Mouse (Mus musculus) hindbrain, embryonic 11.5 days (tissue): Measurements from ENCODE around the gene 6030498E09Rik. TPM values are rescaled to one million over a fixed set of nuclear protein-coding genes. Genes with fewer than 3 reads are reported as not detected.

Source experiments
- ATAC-seq: fragments of 200-750 bp; cut with Nextera tagmentation; 2 replicates; pipeline ENCODE4 v1.8.0; 2017; ENCODE audit warnings: mild to moderate bottlenecking, moderate TSS enrichment, moderate library complexity; ENCODE audit not compliant: low FRiP score
- DNase-seq: peaks from one replicate; pipeline ENCODE4 v3.0.0-alpha.2; 2015; ENCODE audit warnings: low spot score
- H3K27ac ChIP-seq: fragments of 300-500 bp; sonication (generic); 2 replicates; pipeline ENCODE4 v1.5.1; 2014; ENCODE audit warnings: mild to moderate bottlenecking, low read depth, low read length
- H3K27me3 ChIP-seq: fragments of 300-500 bp; sonication (generic); 2 replicates; pipeline ENCODE4 v1.6.1; 2014; ENCODE audit warnings: mild to moderate bottlenecking, low read length, moderate library complexity, mixed read lengths; ENCODE audit not compliant: control insufficient read depth, insufficient read depth
- H3K36me3 ChIP-seq: fragments of 300-500 bp; sonication (generic); 2 replicates; pipeline ENCODE4 v1.6.1; 2014; ENCODE audit warnings: mild to moderate bottlenecking, low read length, moderate library complexity, mixed read lengths; ENCODE audit not compliant: control insufficient read depth, insufficient read depth
- H3K4me1 ChIP-seq: fragments of 300-500 bp; sonication (generic); replicated peaks from 2 replicates; pipeline ENCODE4 v1.6.1; 2014; ENCODE audit warnings: low read length, mixed read lengths; ENCODE audit not compliant: control insufficient read depth, insufficient read depth
- H3K4me2 ChIP-seq: fragments of 300-500 bp; sonication (generic); replicated peaks from 2 replicates; pipeline ENCODE4 v1.6.1; 2014; ENCODE audit warnings: mild to moderate bottlenecking, low read depth, low read length
- H3K4me3 ChIP-seq: fragments of 300-500 bp; sonication (generic); 2 replicates; pipeline ENCODE4 v1.5.1; 2014; ENCODE audit warnings: low read depth, low read length
- H3K9ac ChIP-seq: fragments of 300-500 bp; sonication (generic); 2 replicates; pipeline ENCODE4 v1.6.1; 2014; ENCODE audit warnings: low read depth, low read length
- H3K9me3 ChIP-seq: fragments of 300-500 bp; sonication (generic); 2 replicates; pipeline ENCODE4 v1.6.1; 2016; ENCODE audit warnings: low read length; ENCODE audit not compliant: control insufficient read depth
- WGBS: fragments of 180-500 bp; shearing (Covaris S2); extraction: QIAGEN DNeasy Blood & Tissue Kit; methylation state at CpG from one replicate; pipeline ENCODE4 v1.1.7; 2014; 5-methylcytosine and 5-hydroxymethylcytosine counted together
- polyA plus RNA-seq: library from polyadenylated mRNA; unstranded; fragments of >200 nt; fragmentation: Nextera tagmentation; extraction: Ambion mirVana; gene quantifications from 2 replicates; pipeline ENCODE4 v1.2.1, GENCODE M21; 2014

Gene 6030498E09Rik
- not detected in 2 replicates for polyA plus RNA-seq

- H3K36me3 ChIP-seq = no peaks in the 10 kb centered on the region
- H3K9me3 ChIP-seq = no peaks in the 10 kb centered on the region
- no peak within 1 kb of the TSS for H3K9ac ChIP-seq
- no peak within 1 kb of the TSS for H3K4me3 ChIP-seq
- no peak for ATAC-seq
- DNase-seq = no peak
- no peaks in the 10 kb centered on the region for H3K27me3 ChIP-seq
- WGBS = 71% methylated on average over 9 of the region's 9 CpGs
- no peak within 1 kb of the TSS for H3K4me2 ChIP-seq
- no peaks in the 10 kb centered on the region for H3K4me1 ChIP-seq
- no peak within 1 kb of the TSS for H3K27ac ChIP-seq
Measured at GRCm38 (mm10) chrX:38772478-38772877, at the start of gene 6030498E09Rik. TSS of gene 6030498E09Rik (plus strand) at chrX:38772671.

- no peak for ATAC-seq
- Histone ChIP-seq H3K9me3 (no peaks in the 10 kb centered on the region), H3K4me3 (no peak overlapping the region), H3K4me2 (no peak overlapping the region), H3K36me3 (no peaks in the 10 kb centered on the region), H3K27ac (no peak overlapping the region), H3K27me3 (no peaks in the 10 kb centered on the region), H3K9ac (no peak overlapping the region), H3K4me1 (no peaks in the 10 kb centered on the region)
- DNase-seq = no peak
- WGBS = 43% methylated on average over 5 of the region's 5 CpGs
Measured at GRCm38 (mm10) chrX:38730081-38730480, 42.4 kb upstream of the 6030498E09Rik start.

- H3K9me3 ChIP-seq = no peaks in the 10 kb centered on the region
- no peaks in the 10 kb centered on the region for H3K27me3 ChIP-seq
- H3K4me3 ChIP-seq = no peak overlapping the region
- DNase-seq (no peak), ATAC-seq (no peak)
- no peak overlapping the region for H3K27ac ChIP-seq
- 43% methylated on average over 2 of the region's 2 CpGs for WGBS
- H3K4me2 ChIP-seq = no peak overlapping the region
- no peaks in the 10 kb centered on the region for H3K4me1 ChIP-seq
- no peak overlapping the region for H3K9ac ChIP-seq
- no peaks in the 10 kb centered on the region for H3K36me3 ChIP-seq
Measured at GRCm38 (mm10) chrX:38730639-38731038, 41.8 kb upstream of the 6030498E09Rik start.

GRCm38 (mm10) chrX:38733683-38734082 is 38.8 kb upstream of the 6030498E09Rik start:
- Histone ChIP-seq H3K9ac (no peak overlapping the region), H3K9me3 (no peaks in the 10 kb centered on the region), H3K4me3 (no peak overlapping the region), H3K27ac (no peak overlapping the region), H3K4me2 (no peak overlapping the region), H3K36me3 (no peaks in the 10 kb centered on the region), H3K27me3 (no peaks in the 10 kb centered on the region), H3K4me1 (no peaks in the 10 kb centered on the region)
- WGBS = 95% methylated on average over 5 of the region's 5 CpGs
- ATAC-seq = no peak
- DNase-seq = no peak

GRCm38 (mm10) chrX:38734916-38735880 is 37.3 kb upstream of the 6030498E09Rik start:
- Histone ChIP-seq H3K9me3 (no peaks in the 10 kb centered on the region), H3K27ac (no peak overlapping the region), H3K36me3 (no peaks in the 10 kb centered on the region), H3K4me2 (no peak overlapping the region), H3K4me3 (no peak overlapping the region), H3K9ac (no peak overlapping the region), H3K4me1 (no peaks in the 10 kb centered on the region), H3K27me3 (no peaks in the 10 kb centered on the region)
- no peak for ATAC-seq
- DNase-seq = no peak
- 65% methylated on average over 13 of the region's 13 CpGs for WGBS

- no peaks in the 10 kb centered on the region for H3K36me3 ChIP-seq
- no peak overlapping the region for H3K9ac ChIP-seq
- H3K4me2 ChIP-seq = no peak overlapping the region
- ATAC-seq = no peak
- no peak for DNase-seq
- WGBS = 79% methylated on average over 2 of the region's 2 CpGs
- no peaks in the 10 kb centered on the region for H3K4me1 ChIP-seq
- H3K27me3 ChIP-seq = no peaks in the 10 kb centered on the region
- no peaks in the 10 kb centered on the region for H3K9me3 ChIP-seq
- H3K4me3 ChIP-seq = no peak overlapping the region
- no peak overlapping the region for H3K27ac ChIP-seq
Measured at GRCm38 (mm10) chrX:38771453-38771852, 1.0 kb upstream of the 6030498E09Rik start.

GRCm38 (mm10) chrX:38771886-38772285 is 585 bp upstream of the 6030498E09Rik start:
- no peaks in the 10 kb centered on the region for H3K36me3 ChIP-seq
- no peaks in the 10 kb centered on the region for H3K27me3 ChIP-seq
- H3K4me2 ChIP-seq = no peak overlapping the region
- WGBS = 35% methylated on average over 3 of the region's 3 CpGs
- H3K27ac ChIP-seq = no peak overlapping the region
- H3K9me3 ChIP-seq = no peaks in the 10 kb centered on the region
- ATAC-seq (no peak), DNase-seq (peak; percentile 18)
- H3K4me1 ChIP-seq = no peaks in the 10 kb centered on the region
- no peak overlapping the region for H3K4me3 ChIP-seq
- H3K9ac ChIP-seq = no peak overlapping the region

- H3K4me1 ChIP-seq = no peaks in the 10 kb centered on the region
- no peak overlapping the region for H3K4me2 ChIP-seq
- H3K36me3 ChIP-seq = no peaks in the 10 kb centered on the region
- no peak overlapping the region for H3K27ac ChIP-seq
- H3K27me3 ChIP-seq = no peaks in the 10 kb centered on the region
- no peak overlapping the region for H3K9ac ChIP-seq
- 79% methylated on average over 3 of the region's 3 CpGs for WGBS
- no peak overlapping the region for H3K4me3 ChIP-seq
- no peaks in the 10 kb centered on the region for H3K9me3 ChIP-seq
- DNase-seq (no peak), ATAC-seq (no peak)
Measured at GRCm38 (mm10) chrX:38794373-38794772, 21.9 kb downstream of the 6030498E09Rik start.

GRCm38 (mm10) chrX:38813934-38814333 is 41.5 kb downstream of the 6030498E09Rik start:
- 49% methylated on average over 3 of the region's 3 CpGs for WGBS
- Histone ChIP-seq H3K9ac (no peak overlapping the region), H3K4me3 (no peak overlapping the region), H3K27me3 (no peaks in the 10 kb centered on the region), H3K27ac (no peak overlapping the region), H3K9me3 (no peaks in the 10 kb centered on the region), H3K36me3 (no peaks in the 10 kb centered on the region), H3K4me2 (no peak overlapping the region), H3K4me1 (no peaks in the 10 kb centered on the region)
- DNase-seq = peak; percentile 14
- ATAC-seq = peak; percentile 68
